Mouse (Mus musculus): ENCODE measurements around the gene Pdik1l. TPM values are rescaled to one million over a fixed set of nuclear protein-coding genes. Genes with fewer than 3 reads are reported as not detected.

Gene Pdik1l
- 10 to 100 TPM; 14.7 to 22.3 TPM for total RNA-seq (2021)
- polyA plus RNA-seq (2012; rRNA removed): 1.3 TPM in 2 replicates
- long read RNA-seq, full-length matches to known transcripts: 3 of 3 reads
- long read RNA-seq, partial matches to known transcripts: 0 of 3 reads
- long read RNA-seq, other reads (novel, unspliced or antisense): 0 of 3 reads

GRCm38 (mm10) chr4:134287575-134288025 is at the start of gene Pdik1l:
TSS of gene Pdik1l (minus strand) at chr4:134287895.
- peak; percentile 85 for DNase-seq

- no peak for DNase-seq
Measured at GRCm38 (mm10) chr4:134330281-134330680, 42.6 kb upstream of the Pdik1l start.

- no peak for DNase-seq
Measured at GRCm38 (mm10) chr4:134328832-134329231, 41.1 kb upstream of the Pdik1l start.

GRCm38 (mm10) chr4:134328151-134328550 is 40.5 kb upstream of the Pdik1l start:
- DNase-seq: no peak

- DNase-seq: no peak
Measured at GRCm38 (mm10) chr4:134326859-134327530, 39.3 kb upstream of the Pdik1l start.

- no peak for DNase-seq
Measured at GRCm38 (mm10) chr4:134324655-134325054, 37.0 kb upstream of the Pdik1l start.

GRCm38 (mm10) chr4:134321524-134321923 is 33.8 kb upstream of the Pdik1l start:
- no peak for DNase-seq

- DNase-seq: no peak
Measured at GRCm38 (mm10) chr4:134319674-134320073, 32.0 kb upstream of the Pdik1l start.

GRCm38 (mm10) chr4:134319074-134319473 is 31.4 kb upstream of the Pdik1l start:
- no peak for DNase-seq

- DNase-seq: no peak
Measured at GRCm38 (mm10) chr4:134316390-134316789, 28.7 kb upstream of the Pdik1l start.

GRCm38 (mm10) chr4:134315470-134315869 is 27.8 kb upstream of the Pdik1l start:
- DNase-seq: no peak

GRCm38 (mm10) chr4:134314876-134315275 is 27.2 kb upstream of the Pdik1l start, which contains the start of gene Trim63:
TSS of gene Trim63 (plus strand) at chr4:134315120.
- no peak for DNase-seq

- DNase-seq: no peak
Measured at GRCm38 (mm10) chr4:134314081-134314655, 26.5 kb upstream of the Pdik1l start.

- no peak for DNase-seq
Measured at GRCm38 (mm10) chr4:134312901-134313300, 25.2 kb upstream of the Pdik1l start.

- DNase-seq: no peak
Measured at GRCm38 (mm10) chr4:134312341-134312740, 24.6 kb upstream of the Pdik1l start.

- no peak for DNase-seq
Measured at GRCm38 (mm10) chr4:134311784-134312183, 24.1 kb upstream of the Pdik1l start.

GRCm38 (mm10) chr4:134310656-134311055 is 23.0 kb upstream of the Pdik1l start:
- DNase-seq: no peak

GRCm38 (mm10) chr4:134310106-134310505 is 22.4 kb upstream of the Pdik1l start:
- DNase-seq: no peak

- peak; percentile 61 for DNase-seq
Measured at GRCm38 (mm10) chr4:134307367-134308072, 19.8 kb upstream of the Pdik1l start.

GRCm38 (mm10) chr4:134306963-134307362 is 19.3 kb upstream of the Pdik1l start:
- DNase-seq: no peak

GRCm38 (mm10) chr4:134302084-134302483 is 14.4 kb upstream of the Pdik1l start:
- DNase-seq: no peak

GRCm38 (mm10) chr4:134300316-134300715 is 12.6 kb upstream of the Pdik1l start:
- peak; percentile 40 for DNase-seq

- DNase-seq: no peak
Measured at GRCm38 (mm10) chr4:134299498-134299810, 11.8 kb upstream of the Pdik1l start.

Measured in adrenal gland, adult 2 months (tissue).